Comparison of ENCODE assay signal across 8 mouse cellular contexts in the genomic region with DNA sequence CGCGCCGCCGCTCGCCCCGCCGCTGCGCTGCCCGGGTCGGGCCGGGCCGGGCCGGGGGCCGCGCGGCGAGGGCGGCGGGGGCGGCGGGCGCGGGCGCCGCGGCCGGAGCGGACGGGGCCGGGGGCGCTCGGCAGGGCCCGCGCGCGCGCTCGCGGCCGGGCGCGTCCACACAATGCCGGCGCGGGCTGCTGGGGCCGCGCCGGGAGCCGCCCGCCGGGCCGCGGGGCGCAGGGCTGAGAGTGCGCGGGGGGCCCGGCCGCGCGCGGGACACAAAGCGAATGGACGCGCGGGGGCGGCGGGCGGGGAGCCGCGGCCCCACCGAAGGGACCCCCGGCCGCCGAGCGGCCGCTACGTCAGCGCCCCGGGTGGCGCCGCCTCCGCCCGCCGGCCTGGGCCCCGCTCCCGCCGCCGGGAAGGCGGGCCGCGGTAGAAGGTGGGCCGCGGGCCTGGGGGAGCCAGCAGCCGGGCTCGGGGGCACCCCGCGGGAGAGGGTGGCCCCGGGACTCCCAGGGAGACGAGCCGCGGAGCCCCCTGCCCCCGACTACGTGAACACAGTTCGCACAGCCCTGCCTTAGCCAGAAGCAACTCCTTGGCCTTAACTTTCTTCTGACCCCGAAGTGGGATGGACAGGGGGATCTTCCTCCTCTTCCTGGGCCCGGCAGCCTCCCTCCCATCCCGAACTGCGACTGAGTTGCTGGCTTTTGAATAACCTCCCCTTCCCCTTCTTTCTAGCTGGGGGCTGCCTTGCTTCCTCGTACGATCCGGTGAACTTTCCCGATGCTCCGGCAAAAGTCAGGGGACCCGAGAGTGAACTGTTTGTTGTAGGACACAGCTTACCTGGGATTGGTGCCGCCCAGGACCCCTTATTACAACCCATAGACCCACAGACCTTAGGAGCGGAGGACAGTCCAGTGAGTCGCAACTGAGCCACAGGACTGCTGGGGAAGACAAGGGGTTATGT. TPM values are rescaled to one million over a fixed set of nuclear protein-coding genes. Genes with fewer than 3 reads are reported as not detected.
A peak's percentile ranks its signal among the peaks of the same experiment; 100 is the strongest.
DNase-seq lines count a peak whose midpoint lies in the region; ATAC-seq lines count a peak whose summit lies in the region.

A gene (minus strand): TSS at position 349 of the 961 bp plus-strand sequence.

- peaks cover 3% of the 10 kb centered on the region; the same call in 1 of the 2 replicates for H3K36me3 ChIP-seq in forebrain, embryonic 14.5 days (ENCODE audit: control insufficient read depth, insufficient read depth, low read length)
- peaks cover 7% of the 10 kb centered on the region for H3K36me3 ChIP-seq in megakaryocyte, embryonic 14.5 days (replicated peaks; ENCODE audit: low read length)
- H3K36me3 ChIP-seq in stomach, embryonic 15.5 days: peaks cover under 1% of the 10 kb centered on the region; the same call in 1 of the 2 replicates

- H3K4me2 ChIP-seq in forebrain, embryonic 14.5 days (ENCODE audit: low read length): peak within 1 kb of the TSS; percentile 92
- peak within 1 kb of the TSS; percentile 87 for H3K4me2 ChIP-seq in stomach, embryonic 15.5 days

- intact Hi-C loops in left cerebral cortex, postnatal 14 days (cut with DNase I): no loop called here

- WGBS in forebrain, embryonic 14.5 days: under 1% methylated on average over 88 of the region's 117 CpGs
- WGBS in stomach, embryonic 15.5 days: under 1% methylated on average over 91 of the region's 117 CpGs

- H3K4me1 ChIP-seq in forebrain, embryonic 14.5 days (ENCODE audit: control insufficient read depth, insufficient read depth, low read length): peaks cover 22% of the 10 kb centered on the region
- H3K4me1 ChIP-seq in megakaryocyte, embryonic 14.5 days: peaks cover 81% of the 10 kb centered on the region
- H3K4me1 ChIP-seq in stomach, embryonic 15.5 days: peaks cover 28% of the 10 kb centered on the region

- DNase-seq in kidney, adult 18-20 months: peak; percentile 66
- no peak for DNase-seq in kidney, adult 11 months
- no peak for DNase-seq in adrenal gland, postnatal 4 days (ENCODE audit: low spot score in 2 of 2)
- DNase-seq in forebrain, embryonic 14.5 days (ENCODE audit: low spot score): peak; percentile 53
- DNase-seq in heart, postnatal 4 days: peak; percentile 51
- no peak for DNase-seq in left cerebral cortex, postnatal 14 days (ENCODE audit: low spot score in 2 of 2)

- H3K9me3 ChIP-seq in forebrain, embryonic 14.5 days (replicated peaks; ENCODE audit: control insufficient read depth, low read length): no peaks in the 10 kb centered on the region
- H3K9me3 ChIP-seq in megakaryocyte, embryonic 14.5 days: no peaks in the 10 kb centered on the region
- no peaks in the 10 kb centered on the region for H3K9me3 ChIP-seq in stomach, embryonic 15.5 days

- peak within 1 kb of the TSS; percentile 89 for H3K27ac ChIP-seq in forebrain, embryonic 14.5 days (ENCODE audit: low read depth, low read length)
- H3K27ac ChIP-seq in stomach, embryonic 15.5 days: peak within 1 kb of the TSS; percentile 93

- H3K27me3 ChIP-seq in forebrain, embryonic 14.5 days (replicated peaks; ENCODE audit: control insufficient read depth, insufficient read depth, low read length): no peaks in the 10 kb centered on the region
- H3K27me3 ChIP-seq in megakaryocyte, embryonic 14.5 days (replicated peaks): no peaks in the 10 kb centered on the region
- H3K27me3 ChIP-seq in stomach, embryonic 15.5 days (replicated peaks): no peaks in the 10 kb centered on the region

- H3K9ac ChIP-seq in forebrain, embryonic 14.5 days (ENCODE audit: low read length): peak within 1 kb of the TSS; percentile 99
- H3K9ac ChIP-seq in stomach, embryonic 15.5 days: peak within 1 kb of the TSS; percentile 88

- peak within 1 kb of the TSS; percentile 93 for H3K4me3 ChIP-seq in forebrain, embryonic 14.5 days (ENCODE audit: low read depth, low read length)
- peak within 1 kb of the TSS; percentile 98 for H3K4me3 ChIP-seq in megakaryocyte, embryonic 14.5 days (replicated peaks)
- peak within 1 kb of the TSS; percentile 78 for H3K4me3 ChIP-seq in stomach, embryonic 15.5 days (replicated peaks)

- ATAC-seq in forebrain, embryonic 14.5 days: peak; percentile 60
- ATAC-seq in stomach, embryonic 15.5 days (ENCODE audit: insufficient read depth, low FRiP score, low read depth): peak; percentile 27; the same call in 1 of the 2 replicates

RNA-seq across cellular contexts. Expression of the gene that starts here (rescaled TPM):
- 10 to 100 TPM; 44.6 to 45.7 TPM for total RNA-seq in adrenal gland, postnatal 4 days (2021)
- polyA plus RNA-seq in forebrain, embryonic 14.5 days (2014; fragmentation: Nextera tagmentation; extraction: Ambion mirVana): 10.6 and 11.3 TPM in 2 replicates
- total RNA-seq in heart, postnatal 4 days (2021): 10 to 100 TPM; 29.4 to 32.5 TPM
- 10 to 100 TPM; 28.1 to 28.6 TPM for total RNA-seq in left cerebral cortex, postnatal 14 days (2021)
- polyA plus RNA-seq in megakaryocyte, embryonic 14.5 days (2012; ENCODE audit: insufficient read depth, low replicate concordance): 18.7 and 24.5 TPM in 2 replicates
- polyA plus RNA-seq in stomach, embryonic 15.5 days (2015; fragmentation: Nextera tagmentation; extraction: Ambion mirVana): 6.9 and 7.2 TPM in 2 replicates

Comparison
In these comparisons a context has a peak if more than half of its experiments do, and no peak if none do; other contexts are left out.
1. DNase-seq: peak in kidney, adult 18-20 months (single experiment), forebrain, embryonic 14.5 days (single experiment) and heart, postnatal 4 days (single experiment); none in kidney, adult 11 months (single experiment), adrenal gland, postnatal 4 days (0 of 2) and left cerebral cortex, postnatal 14 days (0 of 2).
2. Peak in every context shown above with its lines, with median percentiles within 50 percentile points of each other: H3K4me3 ChIP-seq.